Mouse (Mus musculus): ENCODE measurements around the gene Prkcq. TPM values are rescaled to one million over a fixed set of nuclear protein-coding genes. Genes with fewer than 3 reads are reported as not detected.

Gene Prkcq
- polyA plus RNA-seq, 1 experiment from 2014 or later: 2.6 TPM

DNA sequence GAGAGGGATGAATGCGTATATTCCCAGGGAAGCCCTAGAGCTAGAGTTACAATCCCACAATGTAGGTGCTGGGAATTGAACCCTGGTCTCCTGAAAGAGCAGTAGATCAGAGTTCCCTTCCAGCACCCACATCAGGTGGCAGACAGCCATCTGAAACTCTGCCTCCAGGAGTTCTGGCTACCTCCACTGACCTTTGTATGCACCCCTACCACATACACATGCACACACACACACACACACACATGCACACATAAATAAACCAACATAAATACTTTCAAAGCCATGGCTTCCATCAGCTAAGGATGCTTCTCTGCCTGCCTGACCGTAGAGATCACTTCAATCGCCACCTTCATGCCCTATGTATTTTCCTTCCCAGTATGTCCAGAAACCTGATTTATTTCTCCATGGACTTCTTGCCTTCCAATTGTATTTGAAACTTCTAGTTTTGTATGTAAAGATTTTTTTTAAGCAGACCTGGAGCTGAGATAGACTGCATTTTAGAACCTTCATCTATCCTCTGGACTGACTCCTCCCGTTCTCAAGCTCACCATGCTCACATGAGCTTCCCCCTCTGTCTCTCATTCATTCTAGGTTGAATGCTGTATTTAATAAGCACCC, 17.4 kb downstream of the Prkcq start:
- H3K27me3 ChIP-seq (replicated peaks): no peaks in the 10 kb centered on the region
- H3K4me2 ChIP-seq: no peak overlapping the region
- H3K4me1 ChIP-seq: no peaks in the 10 kb centered on the region
- H3K27ac ChIP-seq: no peak overlapping the region
- H3K36me3 ChIP-seq: no peaks in the 10 kb centered on the region
- 82% methylated on average over 4 of the region's 4 CpGs for WGBS
- H3K9me3 ChIP-seq: no peaks in the 10 kb centered on the region
- H3K9ac ChIP-seq: no peak overlapping the region
- no peak overlapping the region for H3K4me3 ChIP-seq (replicated peaks)
- no peak for ATAC-seq (ENCODE audit: insufficient read depth, low FRiP score, low read depth)

- Histone ChIP-seq H3K27ac (no peak overlapping the region), H3K9me3 (no peaks in the 10 kb centered on the region), H3K27me3 (replicated peaks) (no peaks in the 10 kb centered on the region), H3K4me3 (replicated peaks) (no peak overlapping the region), H3K4me1 (no peaks in the 10 kb centered on the region), H3K36me3 (no peaks in the 10 kb centered on the region), H3K4me2 (no peak overlapping the region), H3K9ac (no peak overlapping the region)
- 39% methylated on average over 12 of the region's 12 CpGs for WGBS
- no peak for ATAC-seq (ENCODE audit: insufficient read depth, low FRiP score, low read depth)
Observed at GRCm38 (mm10) chr2:11192281-11193098, 20.6 kb downstream of the Prkcq start.

- no peak overlapping the region for H3K4me2 ChIP-seq
- no peak for ATAC-seq (ENCODE audit: insufficient read depth, low FRiP score, low read depth)
- WGBS: 73% methylated on average over 6 of the region's 6 CpGs
Observed at GRCm38 (mm10) chr2:11193099-11193618, 21.3 kb downstream of the Prkcq start.

GRCm38 (mm10) chr2:11194732-11195340, 22.9 kb downstream of the Prkcq start:
- Histone ChIP-seq H3K27ac (no peak overlapping the region), H3K9ac (no peak overlapping the region), H3K4me3 (replicated peaks) (no peak overlapping the region), H3K27me3 (replicated peaks) (no peaks in the 10 kb centered on the region), H3K4me2 (no peak overlapping the region), H3K9me3 (no peaks in the 10 kb centered on the region), H3K4me1 (no peaks in the 10 kb centered on the region), H3K36me3 (no peaks in the 10 kb centered on the region)
- no peak for ATAC-seq (ENCODE audit: insufficient read depth, low FRiP score, low read depth)
- WGBS: 71% methylated on average over 5 of the region's 5 CpGs

More at GRCm38 (mm10) chr2:11193099-11193618, 21.3 kb downstream of the Prkcq start:
- no peak overlapping the region for H3K9ac ChIP-seq
- no peak overlapping the region for H3K27ac ChIP-seq
- H3K27me3 ChIP-seq (replicated peaks): no peaks in the 10 kb centered on the region
- H3K36me3 ChIP-seq: no peaks in the 10 kb centered on the region
- no peaks in the 10 kb centered on the region for H3K9me3 ChIP-seq
- H3K4me1 ChIP-seq: no peaks in the 10 kb centered on the region
- H3K4me3 ChIP-seq (replicated peaks): no peak overlapping the region

DNA sequence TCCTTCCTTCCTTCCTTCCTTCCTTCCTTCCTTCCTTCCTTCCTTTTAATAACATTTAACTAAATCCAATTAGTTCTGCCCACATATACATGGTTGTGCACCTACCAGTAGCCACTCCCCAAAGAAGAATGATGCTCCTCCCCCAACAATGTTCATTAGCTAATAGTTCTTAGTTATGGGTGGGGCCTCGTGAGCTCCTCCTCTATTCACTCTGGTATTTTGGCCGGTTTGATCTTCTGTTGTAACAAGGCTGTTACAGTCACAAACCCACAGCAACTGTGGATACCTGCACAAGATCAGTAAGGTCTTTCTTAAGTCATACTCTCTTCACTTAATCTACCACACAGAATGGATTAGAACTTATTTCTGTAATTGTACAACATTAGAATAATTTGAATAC, 24.2 kb downstream of the Prkcq start:
- Histone ChIP-seq H3K9me3 (no peaks in the 10 kb centered on the region), H3K9ac (no peak overlapping the region), H3K27me3 (replicated peaks) (no peaks in the 10 kb centered on the region), H3K36me3 (no peaks in the 10 kb centered on the region), H3K4me1 (no peaks in the 10 kb centered on the region), H3K4me2 (no peak overlapping the region), H3K4me3 (replicated peaks) (no peak overlapping the region), H3K27ac (no peak overlapping the region)
- no peak for ATAC-seq (ENCODE audit: insufficient read depth, low FRiP score, low read depth)
- 84% methylated on average over 2 of the region's 2 CpGs for WGBS

DNA sequence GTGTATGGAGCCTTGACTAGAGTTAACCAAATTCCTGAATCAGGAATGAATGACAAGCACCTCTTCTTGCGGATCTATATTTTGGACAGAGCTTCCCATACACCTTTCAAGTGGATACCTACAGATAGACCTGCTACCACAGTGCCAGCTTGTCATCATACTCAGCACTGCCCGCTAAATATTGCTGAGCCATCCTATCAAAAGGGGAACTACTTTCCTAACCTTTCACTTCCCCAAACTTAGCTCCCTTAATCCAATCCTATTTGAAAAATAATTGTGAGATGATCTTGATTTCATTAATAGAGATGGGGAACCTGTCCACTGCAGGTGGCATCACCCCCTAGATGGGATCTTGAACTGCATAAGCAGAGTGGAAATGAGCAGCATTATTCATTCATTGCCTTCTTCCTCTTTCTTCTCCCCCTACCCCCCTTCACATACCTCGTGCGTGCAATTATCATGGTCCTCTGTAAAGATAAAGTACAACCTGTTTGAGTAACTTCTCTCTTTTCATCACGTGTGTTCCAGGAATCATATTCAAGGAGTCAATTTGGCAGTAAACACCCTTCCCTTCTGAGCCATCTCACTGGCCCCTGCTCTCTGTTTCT, 25.1 kb downstream of the Prkcq start:
- Histone ChIP-seq H3K9ac (no peak overlapping the region), H3K9me3 (no peaks in the 10 kb centered on the region), H3K4me3 (replicated peaks) (no peak overlapping the region), H3K4me1 (no peaks in the 10 kb centered on the region), H3K27ac (no peak overlapping the region), H3K36me3 (no peaks in the 10 kb centered on the region), H3K27me3 (replicated peaks) (no peaks in the 10 kb centered on the region), H3K4me2 (no peak overlapping the region)
- 76% methylated on average over 5 of the region's 5 CpGs for whole genome bisulfite sequencing
- ATAC-seq (ENCODE audit: insufficient read depth, low FRiP score, low read depth): no peak

DNA sequence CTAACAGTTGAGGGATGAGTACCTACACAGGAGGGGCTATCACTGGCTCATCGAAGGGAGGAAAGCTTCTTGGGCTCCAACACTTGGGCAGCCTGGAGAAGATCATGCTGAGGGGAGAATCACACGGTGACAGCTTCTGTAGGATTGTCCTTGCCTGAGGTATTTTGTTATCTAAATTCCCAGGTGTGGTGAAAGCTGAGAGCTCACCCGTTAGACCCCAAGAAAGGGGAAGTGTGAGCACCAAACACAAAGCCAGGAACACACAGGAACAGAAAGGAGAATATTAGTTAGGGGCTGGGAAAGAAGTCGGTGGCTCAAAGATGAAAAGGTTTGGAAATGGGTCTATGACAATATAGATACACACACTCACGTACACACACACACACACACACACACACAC, 27.7 kb downstream of the Prkcq start:
- Histone ChIP-seq H3K9ac (no peak overlapping the region), H3K4me3 (replicated peaks) (no peak overlapping the region), H3K9me3 (no peaks in the 10 kb centered on the region), H3K36me3 (no peaks in the 10 kb centered on the region), H3K27me3 (replicated peaks) (no peaks in the 10 kb centered on the region), H3K4me1 (no peaks in the 10 kb centered on the region), H3K27ac (no peak overlapping the region), H3K4me2 (no peak overlapping the region)
- 70% methylated on average over 5 of the region's 5 CpGs for WGBS
- ATAC-seq (ENCODE audit: insufficient read depth, low FRiP score, low read depth): no peak

DNA sequence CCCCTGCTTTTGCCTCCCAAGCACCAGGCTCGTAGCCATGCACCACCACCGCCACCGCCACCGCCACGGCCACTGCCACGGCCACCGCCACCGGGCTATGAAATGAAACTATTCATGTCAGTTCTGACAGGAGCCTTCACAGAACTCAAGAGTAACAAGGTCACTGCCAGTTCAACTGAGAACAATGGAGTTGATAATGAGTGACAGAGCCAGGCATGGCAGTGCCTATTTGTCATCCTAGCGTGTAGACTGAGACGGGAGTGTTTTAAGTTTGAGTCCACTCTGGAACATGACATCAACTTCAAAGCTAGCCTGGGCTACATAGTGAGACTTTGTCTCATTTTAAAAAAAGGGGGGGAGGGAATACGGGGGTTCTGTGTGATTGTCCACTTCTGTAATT, 30.9 kb downstream of the Prkcq start:
- no peak overlapping the region for H3K4me3 ChIP-seq (replicated peaks)
- no peak overlapping the region for H3K9ac ChIP-seq
- no peak overlapping the region for H3K27ac ChIP-seq
- 79% methylated on average over 11 of the region's 11 CpGs for WGBS
- no peaks in the 10 kb centered on the region for H3K27me3 ChIP-seq (replicated peaks)
- no peak overlapping the region for H3K4me2 ChIP-seq
- ATAC-seq (ENCODE audit: insufficient read depth, low FRiP score, low read depth): no peak
- H3K9me3 ChIP-seq: no peaks in the 10 kb centered on the region
- H3K4me1 ChIP-seq: no peaks in the 10 kb centered on the region
- no peaks in the 10 kb centered on the region for H3K36me3 ChIP-seq

DNA sequence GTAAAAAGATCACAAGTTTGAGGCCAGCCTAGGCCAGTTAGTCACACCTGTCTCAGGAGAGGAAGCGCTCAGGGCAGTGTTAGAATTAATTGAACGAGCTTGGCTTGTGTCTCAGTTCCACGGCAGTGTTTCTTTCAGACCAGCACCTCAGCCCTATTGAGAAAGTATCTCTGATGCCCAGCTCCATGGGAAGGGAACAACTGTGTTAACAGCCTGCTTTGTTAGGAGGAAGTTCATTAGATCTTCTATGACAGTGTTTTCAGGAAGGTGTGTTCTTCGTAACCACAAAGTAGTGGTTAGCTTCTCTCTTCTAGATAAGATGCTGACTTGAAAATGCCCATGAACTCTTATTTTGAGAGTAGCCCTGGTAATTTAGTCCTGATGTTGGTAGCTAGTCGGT, 31.4 kb downstream of the Prkcq start:
- Histone ChIP-seq H3K4me3 (replicated peaks) (no peak overlapping the region), H3K36me3 (no peaks in the 10 kb centered on the region), H3K4me1 (no peaks in the 10 kb centered on the region), H3K9ac (no peak overlapping the region), H3K27ac (no peak overlapping the region), H3K9me3 (no peaks in the 10 kb centered on the region), H3K4me2 (no peak overlapping the region), H3K27me3 (replicated peaks) (no peaks in the 10 kb centered on the region)
- WGBS: 64% methylated on average over 5 of the region's 5 CpGs
- ATAC-seq (ENCODE audit: insufficient read depth, low FRiP score, low read depth): no peak

GRCm38 (mm10) chr2:11204232-11204631, 32.3 kb downstream of the Prkcq start:
- no peaks in the 10 kb centered on the region for H3K36me3 ChIP-seq
- ATAC-seq (ENCODE audit: insufficient read depth, low FRiP score, low read depth): no peak
- no peak overlapping the region for H3K4me3 ChIP-seq (replicated peaks)
- 71% methylated on average over 5 of the region's 5 CpGs for WGBS
- no peak overlapping the region for H3K9ac ChIP-seq
- H3K9me3 ChIP-seq: no peaks in the 10 kb centered on the region
- H3K27me3 ChIP-seq (replicated peaks): no peaks in the 10 kb centered on the region
- no peak overlapping the region for H3K27ac ChIP-seq
- H3K4me2 ChIP-seq: no peak overlapping the region
- no peaks in the 10 kb centered on the region for H3K4me1 ChIP-seq

DNA sequence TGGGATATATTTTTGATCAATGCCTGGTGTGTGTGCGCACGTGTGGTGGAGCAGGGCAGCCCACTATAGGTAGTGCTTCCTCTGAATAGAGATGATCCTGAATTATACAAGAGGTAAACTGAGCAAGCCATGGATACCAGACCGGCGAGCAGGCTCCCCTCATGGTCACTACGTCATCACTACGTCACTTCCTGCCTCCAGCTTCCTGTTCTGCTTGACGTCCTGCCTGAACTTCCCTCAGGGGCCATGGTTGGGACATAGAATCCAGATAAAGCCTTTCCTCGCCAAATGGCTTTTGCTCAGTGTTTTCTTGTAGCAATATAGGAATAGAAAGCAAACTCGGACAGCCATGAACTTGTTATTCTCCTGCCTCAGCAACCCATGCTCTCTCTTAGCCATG, 33.1 kb downstream of the Prkcq start:
- Histone ChIP-seq H3K36me3 (no peaks in the 10 kb centered on the region), H3K4me1 (no peaks in the 10 kb centered on the region), H3K9me3 (no peaks in the 10 kb centered on the region), H3K27me3 (replicated peaks) (no peaks in the 10 kb centered on the region), H3K4me2 (no peak overlapping the region), H3K27ac (no peak overlapping the region), H3K9ac (no peak overlapping the region), H3K4me3 (replicated peaks) (no peak overlapping the region)
- no peak for ATAC-seq (ENCODE audit: insufficient read depth, low FRiP score, low read depth)
- 86% methylated on average over 9 of the region's 9 CpGs for WGBS

- no peak overlapping the region for H3K4me3 ChIP-seq (replicated peaks)
- no peak overlapping the region for H3K9ac ChIP-seq
- H3K36me3 ChIP-seq: no peaks in the 10 kb centered on the region
- no peak overlapping the region for H3K27ac ChIP-seq
- 86% methylated on average over 6 of the region's 6 CpGs for WGBS
- H3K27me3 ChIP-seq (replicated peaks): no peaks in the 10 kb centered on the region
- no peak for ATAC-seq (ENCODE audit: insufficient read depth, low FRiP score, low read depth)
- H3K4me2 ChIP-seq: no peak overlapping the region
- no peaks in the 10 kb centered on the region for H3K4me1 ChIP-seq
- no peaks in the 10 kb centered on the region for H3K9me3 ChIP-seq
Observed at GRCm38 (mm10) chr2:11205720-11206119, 33.8 kb downstream of the Prkcq start.

Measured in stomach, embryonic 15.5 days (tissue).